Mouse (Mus musculus) E14TG2a.4 (cell line): ENCODE measurements at regions not wholly inside any gene's neighbourhood (a gene's known extent, or its start where the extent isn't known, plus 50 kb on each side); places are given as distances from the start of the nearest gene placed in this dataset.

Experiments used
- CTCF ChIP-seq: conservative IDR thresholded peaks from 2 replicates; pipeline ENCODE4 v1.5.1; 2014; ENCODE audit warnings: low read length
- NANOG ChIP-seq: IDR thresholded peaks from 2 replicates; pipeline ENCODE4 v1.6.1; 2014; ENCODE audit warnings: borderline replicate concordance, low read length, mixed read lengths
- POU5F1 ChIP-seq: IDR thresholded peaks from 2 replicates; pipeline ENCODE4 v1.6.1; 2014; ENCODE audit warnings: low read length, borderline replicate concordance

GRCm38 (mm10) chr4:125826416-125826815 is 197.9 kb upstream of the Csf3r start:
- TF ChIP-seq CTCF: no peak
- no peak for TF ChIP-seq POU5F1
- no peak for TF ChIP-seq NANOG
